Mouse (Mus musculus): ENCODE measurements at regions not wholly inside any gene's neighbourhood (a gene's known extent, or its start where the extent isn't known, plus 50 kb on each side); places are given as distances from the start of the nearest gene placed in this dataset.

- peak; percentile 7 for DNase-seq (ENCODE audit: low read depth)
Observed at GRCm38 (mm10) chr14:94541995-94542394, 651.5 kb upstream of the Pcdh9 start.

- no peak for DNase-seq (ENCODE audit: low read depth)
Observed at GRCm38 (mm10) chr14:94525648-94526047, 635.2 kb upstream of the Pcdh9 start.

GRCm38 (mm10) chr14:94525238-94525637 is 634.8 kb upstream of the Pcdh9 start:
- no peak for DNase-seq (ENCODE audit: low read depth)

- DNase-seq (ENCODE audit: low read depth), result no peak
Observed at GRCm38 (mm10) chr14:94522007-94522406, 631.5 kb upstream of the Pcdh9 start.

- DNase-seq (ENCODE audit: low read depth), result no peak
Observed at GRCm38 (mm10) chr14:94491370-94491769, 600.9 kb upstream of the Pcdh9 start.

- no peak for DNase-seq (ENCODE audit: low read depth)
Observed at GRCm38 (mm10) chr14:94475887-94476286, 585.4 kb upstream of the Pcdh9 start.

GRCm38 (mm10) chr14:94473181-94473580 is 582.7 kb upstream of the Pcdh9 start:
- DNase-seq (ENCODE audit: low read depth), result no peak

- DNase-seq (ENCODE audit: low read depth), result no peak
Observed at GRCm38 (mm10) chr14:94445952-94446351, 555.5 kb upstream of the Pcdh9 start.

- no peak for DNase-seq (ENCODE audit: low read depth)
Observed at GRCm38 (mm10) chr14:94433343-94433958, 543.0 kb upstream of the Pcdh9 start.

GRCm38 (mm10) chr14:94427611-94428186 is 537.2 kb upstream of the Pcdh9 start:
- DNase-seq (ENCODE audit: low read depth), result no peak

All from c-Kit-positive CD71-negative TER-119-negative erythroid progenitor cells, embryonic 14.5 days (primary cell).